Mouse (Mus musculus): ENCODE data around the gene Scamp1.

The Scamp1 gene

GRCm38 (mm10) chr13:94177148-94177547 is 108.5 kb downstream of the Scamp1 start:
- no peak for DNase-seq (ENCODE audit: low spot score in 2 of 2)

GRCm38 (mm10) chr13:94175379-94176050 is 110.1 kb downstream of the Scamp1 start:
- DNase-seq (ENCODE audit: low spot score in 2 of 2) = no peak

- DNase-seq (ENCODE audit: low spot score in 2 of 2) = no peak
Measured at GRCm38 (mm10) chr13:94174577-94175279, 110.9 kb downstream of the Scamp1 start.

DNA sequence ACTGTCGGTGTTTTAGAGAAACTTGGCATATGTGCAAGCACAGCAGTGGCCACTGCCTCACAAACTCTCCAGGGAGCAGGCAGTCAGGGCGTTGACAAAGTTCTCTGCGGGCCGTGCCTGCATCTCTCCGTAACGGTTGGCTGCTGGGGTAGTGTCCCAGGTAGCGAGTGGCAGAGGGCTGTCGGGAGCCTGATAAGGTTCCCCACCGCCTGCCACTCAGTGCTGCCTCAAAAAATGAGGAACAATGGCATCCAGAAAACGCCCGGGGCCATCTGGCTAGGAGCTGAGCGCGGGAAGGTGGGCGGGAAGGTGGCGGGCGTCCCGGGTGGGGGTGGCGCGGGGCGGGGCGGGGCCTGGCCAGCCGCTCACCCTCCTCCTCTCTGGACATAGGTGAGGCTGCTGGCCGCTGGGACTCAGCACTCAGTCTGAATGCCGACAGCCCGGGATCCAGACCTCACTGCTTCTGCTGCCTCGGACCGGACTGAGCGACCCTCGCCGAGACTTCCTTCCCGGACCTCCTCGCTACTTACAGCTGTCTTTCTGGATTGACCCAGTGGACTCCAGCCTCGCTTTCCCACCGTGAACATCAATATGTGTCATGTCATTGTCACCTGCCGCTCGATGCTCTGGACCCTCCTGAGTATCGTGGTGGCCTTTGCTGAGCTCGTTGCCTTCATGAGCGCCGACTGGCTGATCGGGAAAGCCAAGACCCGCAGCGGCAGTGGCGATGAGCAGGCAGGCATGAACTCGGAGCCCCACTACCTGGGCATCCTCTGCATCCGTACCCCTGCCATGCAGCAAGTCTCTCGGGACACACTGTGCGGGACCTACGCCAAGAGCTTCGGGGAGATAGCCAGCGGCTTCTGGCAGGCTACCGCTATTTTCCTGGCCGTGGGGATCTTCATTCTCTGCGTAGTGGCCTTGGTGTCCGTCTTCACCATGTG is 111.8 kb downstream of the Scamp1 start:
- DNase-seq (ENCODE audit: low spot score in 2 of 2) = no peak

DNA sequence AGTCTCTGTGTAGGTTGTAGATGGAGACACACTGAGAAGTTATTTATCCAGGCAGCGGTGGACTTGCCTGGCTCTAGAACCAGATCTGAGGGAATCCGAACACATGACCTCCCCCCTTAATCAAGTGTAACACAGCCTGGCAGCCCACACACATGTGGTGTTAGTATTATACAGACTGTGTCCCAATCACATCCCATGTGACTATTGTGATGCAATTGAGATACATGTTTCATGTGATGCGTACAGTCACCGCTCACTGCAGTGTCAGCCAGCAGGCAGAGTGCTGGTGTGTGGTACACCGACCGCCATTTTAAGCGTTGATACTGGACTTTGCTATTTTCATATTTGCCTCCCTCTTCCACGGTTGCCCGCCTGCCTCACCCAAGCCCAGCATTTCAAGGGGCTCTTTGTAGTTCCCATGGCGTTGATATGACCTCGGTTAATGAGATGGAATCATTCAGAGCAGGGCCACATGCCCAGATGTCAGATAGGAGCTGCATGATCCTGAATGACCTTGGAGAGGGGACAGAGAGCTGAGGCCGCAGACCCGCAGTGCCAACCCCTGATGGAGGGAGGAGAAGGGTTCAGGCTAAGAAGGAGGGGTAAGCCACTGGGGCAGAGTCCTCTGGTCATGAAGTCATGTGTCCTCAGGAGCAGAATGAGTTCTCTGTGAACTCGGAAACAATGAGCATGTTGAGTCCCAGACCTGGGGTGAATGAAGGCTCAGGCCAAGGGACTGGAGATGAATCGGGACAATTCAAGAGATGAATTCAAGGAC is 112.9 kb downstream of the Scamp1 start:
- DNase-seq (ENCODE audit: low spot score in 2 of 2) = no peak

DNA sequence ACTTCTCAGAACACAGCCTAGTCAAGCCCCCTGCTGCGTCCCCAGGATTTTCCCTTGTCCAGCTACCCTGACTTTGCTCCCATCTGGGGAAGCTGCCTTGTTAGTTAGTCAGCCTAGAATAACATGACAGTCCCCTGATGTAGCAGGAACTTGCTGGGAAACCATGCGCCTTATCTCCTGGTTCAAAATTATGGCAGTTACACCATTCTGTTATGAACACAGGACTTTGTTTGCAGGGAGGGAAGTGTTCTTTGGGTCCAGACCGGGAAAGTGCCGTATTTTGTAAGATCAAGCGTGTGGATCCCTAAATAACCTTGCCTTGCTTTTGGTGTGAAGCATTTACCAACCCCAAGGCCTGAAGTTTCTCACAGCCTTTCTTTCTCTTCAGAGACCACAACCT is 114.0 kb downstream of the Scamp1 start:
- DNase-seq (ENCODE audit: low spot score in 2 of 2) = no peak

DNA sequence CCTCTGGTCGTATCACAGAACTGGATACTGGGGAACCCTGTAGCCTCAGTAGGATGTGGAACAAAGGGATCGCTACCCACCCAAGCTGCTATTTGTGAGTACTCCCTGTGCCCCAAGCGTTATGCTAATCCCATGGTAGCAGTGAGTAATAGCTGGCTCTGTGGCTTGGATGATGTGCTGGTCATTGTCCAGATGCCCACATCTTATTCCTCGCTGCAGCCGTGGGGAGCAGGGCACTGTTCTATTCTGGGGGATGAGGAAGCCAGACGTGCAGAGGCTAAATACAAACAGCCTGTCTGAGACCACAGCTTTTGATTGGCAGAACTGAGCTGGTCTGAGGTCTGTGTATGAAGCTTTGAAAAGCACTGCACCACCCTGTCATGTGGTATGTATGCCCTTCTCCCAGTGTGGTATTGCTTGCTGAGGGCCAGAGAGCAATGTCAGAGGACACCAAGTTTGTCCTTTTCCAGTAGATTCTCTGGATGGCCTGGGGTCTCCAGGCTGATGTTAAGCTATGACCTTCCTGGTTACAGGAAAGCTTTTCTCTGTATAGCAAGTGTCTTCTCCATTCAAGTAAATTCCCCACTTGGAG is 116.2 kb downstream of the Scamp1 start:
- no peak for DNase-seq (ENCODE audit: low spot score in 2 of 2)

- no peak for DNase-seq (ENCODE audit: low spot score in 2 of 2)
Measured at GRCm38 (mm10) chr13:94168319-94168718, 117.3 kb downstream of the Scamp1 start.

GRCm38 (mm10) chr13:94164501-94164900 is 121.2 kb downstream of the Scamp1 start:
- no peak for DNase-seq (ENCODE audit: low spot score in 2 of 2)

DNA sequence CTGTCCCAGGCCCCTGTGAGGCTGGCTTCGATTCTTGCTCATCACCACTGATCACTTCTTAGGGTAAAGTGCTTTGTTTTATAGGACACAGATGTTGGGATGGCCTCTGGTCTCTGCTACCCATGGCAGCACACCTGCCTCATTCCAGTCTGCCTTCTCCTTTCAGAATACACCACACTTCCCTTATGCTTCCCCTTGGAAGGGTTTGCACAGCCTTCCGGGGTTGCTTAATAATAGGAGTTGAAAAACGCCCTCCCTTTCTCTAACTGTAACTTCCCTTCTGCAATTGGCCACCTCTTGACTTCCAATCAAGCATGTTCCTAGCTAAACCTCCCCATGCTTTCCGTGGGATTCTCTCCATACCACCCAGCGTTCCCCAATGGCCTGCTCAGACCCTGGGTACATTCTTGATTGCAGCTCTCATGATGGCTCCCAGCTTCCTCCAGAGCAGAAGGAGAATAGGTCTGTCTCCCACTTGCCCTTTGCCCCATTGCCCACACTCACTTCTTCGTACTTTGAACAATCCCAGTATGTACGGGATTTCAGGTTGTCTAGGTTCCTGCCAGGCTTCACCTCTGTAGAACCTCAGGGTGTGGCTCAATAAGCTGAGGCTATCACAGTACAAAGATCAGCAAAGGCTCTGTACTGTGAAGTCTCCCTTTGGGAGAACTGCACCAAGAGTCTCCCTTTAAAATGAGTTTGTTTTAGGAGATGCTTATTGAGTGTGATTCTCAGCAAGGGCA is 126.0 kb downstream of the Scamp1 start:
- DNase-seq (ENCODE audit: low spot score in 2 of 2) = no peak

DNA sequence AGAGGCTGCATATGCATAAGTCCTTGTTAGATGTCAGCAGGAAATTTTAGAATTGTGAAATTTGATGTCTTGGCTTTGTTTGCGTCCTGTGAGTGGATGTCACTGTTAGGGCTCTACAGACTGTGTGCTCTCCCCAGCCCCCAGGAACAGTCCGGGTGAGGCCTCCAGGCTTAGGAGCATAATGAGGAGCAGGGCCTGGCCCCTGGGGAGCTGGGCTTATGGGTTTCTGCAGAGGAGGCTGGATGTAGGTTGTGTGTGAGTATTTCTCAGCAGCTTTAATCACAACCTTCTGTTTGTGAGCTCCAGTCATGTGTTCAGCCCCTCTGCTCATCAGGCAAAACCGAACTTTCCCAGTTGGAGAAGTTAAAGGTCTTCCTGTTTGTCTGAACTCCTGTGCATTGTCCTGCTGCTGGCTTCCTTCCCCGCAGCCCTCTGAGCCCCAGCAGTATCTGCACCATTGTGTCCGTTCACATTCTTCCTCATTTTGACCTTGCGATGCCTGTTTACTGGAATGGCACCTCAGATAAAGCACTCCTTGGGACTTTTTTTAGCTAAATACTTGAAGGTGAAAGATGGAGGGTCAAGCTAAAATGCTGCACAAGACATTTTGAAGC is 126.7 kb downstream of the Scamp1 start:
- no peak for DNase-seq (ENCODE audit: low spot score in 2 of 2)

DNA sequence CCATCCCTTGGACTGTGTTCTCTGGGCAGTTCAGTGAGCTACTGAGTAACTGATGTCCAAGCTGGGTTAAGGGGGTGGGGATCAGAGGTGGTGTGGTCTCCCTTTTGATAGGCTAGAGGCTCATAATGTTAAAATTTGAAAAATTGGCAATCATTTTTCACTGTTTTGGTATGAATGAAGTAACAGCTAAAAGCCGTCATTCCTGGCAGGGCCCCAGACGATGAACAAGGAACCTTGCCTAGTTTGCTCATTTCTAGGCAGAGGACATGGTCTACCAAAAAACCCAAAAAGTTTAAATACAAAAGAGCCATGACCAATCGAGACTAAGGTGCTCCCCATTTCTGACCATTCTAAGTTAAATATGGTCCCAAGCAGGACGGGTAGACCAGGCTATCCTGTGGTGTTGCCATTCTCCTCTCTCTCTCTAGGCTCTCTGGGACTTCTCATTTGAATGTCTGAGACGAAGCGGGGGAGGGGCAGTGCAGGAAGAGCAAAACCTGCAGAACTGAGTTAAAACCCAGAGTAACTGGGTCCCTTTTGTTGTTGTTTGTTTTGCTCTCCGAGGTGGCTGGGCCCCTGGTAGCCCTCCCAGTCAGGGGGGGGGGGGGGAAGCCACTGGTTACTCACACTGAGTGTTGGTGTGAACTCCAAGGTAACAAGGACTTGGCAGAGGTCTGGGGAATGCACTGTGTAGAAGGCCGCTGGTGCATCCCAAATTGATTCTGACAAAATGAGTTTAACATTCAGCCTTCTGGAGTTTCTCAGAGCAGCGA is 129.8 kb downstream of the Scamp1 start:
- DNase-seq (ENCODE audit: low spot score in 2 of 2) = no peak

- DNase-seq (ENCODE audit: low spot score in 2 of 2) = no peak
Measured at GRCm38 (mm10) chr13:94154512-94155296, 131.0 kb downstream of the Scamp1 start.

GRCm38 (mm10) chr13:94153658-94154057 is 132.0 kb downstream of the Scamp1 start:
- no peak for DNase-seq (ENCODE audit: low spot score in 2 of 2)

GRCm38 (mm10) chr13:94152836-94153235 is 132.8 kb downstream of the Scamp1 start:
- no peak for DNase-seq (ENCODE audit: low spot score in 2 of 2)
